Mouse (Mus musculus) urinary bladder, postnatal 14 days (tissue): Measurements from ENCODE around the gene Olfr435.
"Not testable (repeated sequence)": the region's sequence is repeated elsewhere in the genome, so short reads cannot be mapped to it uniquely, and the experiment has no call there.

Source experiments
- DNase-seq: peaks from one replicate; pipeline ENCODE4 v3.0.0; 2021; ENCODE audit warnings: low spot score

The Olfr435 gene

GRCm38 (mm10) chr6:43196781-43197180 lies at the start of gene Olfr435:
Gene Olfr435, plus strand, starts transcription at chr6:43197146.
- no peak for DNase-seq

- DNase-seq = no peak
These were observed 37.4 kb upstream of the Olfr435 start for GRCm38 (mm10) chr6:43159502-43159901.

- no peak for DNase-seq
These were observed 34.0 kb upstream of the Olfr435 start, which contains the start of gene Olfr437 for GRCm38 (mm10) chr6:43162982-43163381. Gene Olfr437, plus strand, starts transcription at chr6:43163282.

GRCm38 (mm10) chr6:43167246-43167645 lies 29.7 kb upstream of the Olfr435 start:
- DNase-seq = no peak

GRCm38 (mm10) chr6:43171840-43172239 lies 25.1 kb upstream of the Olfr435 start, which contains the start of gene Olfr13:
Gene Olfr13, plus strand, starts transcription at chr6:43172140.
- no peak for DNase-seq

GRCm38 (mm10) chr6:43178129-43178528 lies 18.8 kb upstream of the Olfr435 start:
- DNase-seq = no peak

GRCm38 (mm10) chr6:43178584-43179501 lies 18.1 kb upstream of the Olfr435 start:
- DNase-seq = no peak

GRCm38 (mm10) chr6:43190986-43191385 lies 6.0 kb upstream of the Olfr435 start:
- DNase-seq = no peak

- no peak for DNase-seq
These were observed 1.1 kb downstream of the Olfr435 start for GRCm38 (mm10) chr6:43198094-43198493.

- no peak for DNase-seq
These were observed 5.8 kb downstream of the Olfr435 start for GRCm38 (mm10) chr6:43202786-43203185.

- no peak for DNase-seq
These were observed 8.4 kb downstream of the Olfr435 start for GRCm38 (mm10) chr6:43205355-43205754.

GRCm38 (mm10) chr6:43212873-43213272 lies 15.9 kb downstream of the Olfr435 start, which contains the start of gene Olfr434:
Gene Olfr434, plus strand, starts transcription at chr6:43213021.
- not testable (repeated sequence) for DNase-seq

- not testable (repeated sequence) for DNase-seq
These were observed 34.3 kb downstream of the Olfr435 start, which contains the start of gene Olfr47 for GRCm38 (mm10) chr6:43231255-43231654. Gene Olfr47, plus strand, starts transcription at chr6:43231529.

GRCm38 (mm10) chr6:43242061-43242460 lies 45.1 kb downstream of the Olfr435 start:
- no peak for DNase-seq

GRCm38 (mm10) chr6:43247396-43247795 lies 50.5 kb downstream of the Olfr435 start:
- no peak for DNase-seq

GRCm38 (mm10) chr6:43252994-43253393 lies 56.0 kb downstream of the Olfr435 start:
- no peak for DNase-seq
